Mouse (Mus musculus): ENCODE data around the gene Copz2.

GRCm38 (mm10) chr11:96901332-96901731 lies 51.7 kb downstream of the Copz2 start:
- TF ChIP-seq GATA1 (IDR thresholded peaks at IDR 0.05; ENCODE audit: low read length): no peak
- no peak for TF ChIP-seq TAL1 (IDR thresholded peaks at IDR 0.05; ENCODE audit: low read length)
